ENCODE assay signal across 8 mouse cellular contexts in genomic region chr11:78751843-78752203, GRCm38 (mm10). TPM values are rescaled to one million over a fixed set of nuclear protein-coding genes. Genes with fewer than 3 reads are reported as not detected.
DNase-seq lines count a peak whose midpoint lies in the region; ATAC-seq and TF ChIP-seq lines count a peak whose summit lies in the region.

No protein-coding gene starts in this region.

- peak overlapping the region; percentile 84 for H3K4me3 ChIP-seq in heart, postnatal 0 days (ENCODE audit: low read depth, low read length)
- peak overlapping the region; percentile 48 for H3K4me3 ChIP-seq in bone marrow macrophage, adult 2 months (ENCODE audit: insufficient read depth, low read length)
- peak overlapping the region; percentile 67 for H3K4me3 ChIP-seq in hindbrain, embryonic 13.5 days
- H3K4me3 ChIP-seq in midbrain, embryonic 12.5 days: peak overlapping the region; percentile 52

- no peak overlapping the region for H3K27ac ChIP-seq in heart, postnatal 0 days (ENCODE audit: low read depth)
- no peak overlapping the region for H3K27ac ChIP-seq in bone marrow macrophage, adult 2 months (ENCODE audit: insufficient read depth, low read depth, low read length)
- peak overlapping the region; percentile 89 for H3K27ac ChIP-seq in hindbrain, embryonic 13.5 days
- H3K27ac ChIP-seq in midbrain, embryonic 12.5 days (replicated peaks): peak overlapping the region; percentile 54; the same call in 1 of the 2 replicates

- peaks cover 11% of the 10 kb centered on the region for H3K4me1 ChIP-seq in heart, postnatal 0 days (ENCODE audit: control insufficient read depth, insufficient read depth)
- H3K4me1 ChIP-seq in bone marrow macrophage, adult 2 months (ENCODE audit: control insufficient read depth, insufficient read depth, low read length): peaks cover 28% of the 10 kb centered on the region
- H3K4me1 ChIP-seq in hindbrain, embryonic 13.5 days (replicated peaks): peaks cover 26% of the 10 kb centered on the region
- H3K4me1 ChIP-seq in midbrain, embryonic 12.5 days: peaks cover 6% of the 10 kb centered on the region

- H3K27me3 ChIP-seq in heart, postnatal 0 days (ENCODE audit: control insufficient read depth, insufficient read depth, low read length): no peaks in the 10 kb centered on the region
- H3K27me3 ChIP-seq in hindbrain, embryonic 13.5 days: no peaks in the 10 kb centered on the region
- H3K27me3 ChIP-seq in midbrain, embryonic 12.5 days: no peaks in the 10 kb centered on the region

- H3K9ac ChIP-seq in heart, postnatal 0 days (replicated peaks; ENCODE audit: low read depth, low read length): peak overlapping the region; percentile 78
- peak overlapping the region; percentile 78; the same call in 1 of the 2 replicates for H3K9ac ChIP-seq in hindbrain, embryonic 13.5 days
- H3K9ac ChIP-seq in midbrain, embryonic 12.5 days (replicated peaks): peak overlapping the region; percentile 65

- H3K9me3 ChIP-seq in heart, postnatal 0 days (replicated peaks; ENCODE audit: control insufficient read depth, low read length): no peaks in the 10 kb centered on the region
- no peaks in the 10 kb centered on the region for H3K9me3 ChIP-seq in hindbrain, embryonic 13.5 days
- no peaks in the 10 kb centered on the region for H3K9me3 ChIP-seq in midbrain, embryonic 12.5 days

- no peak for TF ChIP-seq EP300 in heart, postnatal 0 days (IDR thresholded peaks at IDR 0.05; ENCODE audit: low read depth)

- WGBS in heart, postnatal 0 days: 11% methylated on average over 2 of the region's 2 CpGs
- WGBS in hindbrain, embryonic 13.5 days: 12% methylated on average over 2 of the region's 2 CpGs
- WGBS in midbrain, embryonic 12.5 days: 13% methylated on average over 2 of the region's 2 CpGs

- TF ChIP-seq POLR2A in bone marrow macrophage, adult 2 months (IDR thresholded peaks at IDR 0.05; ENCODE audit: borderline replicate concordance, low read depth, low read length): no peak

- intact Hi-C loops in heart, postnatal 10 days (cut with DNase I): loop anchor here (2.0 to 5.0 kb wide), 2 partner anchors 55 to 75 kb away; partner anchors contain the start of genes Lyrm9 and Nlk

- peak overlapping the region; percentile 71 for H3K4me2 ChIP-seq in heart, postnatal 0 days (ENCODE audit: low read depth, low read length)
- peak overlapping the region; percentile 81 for H3K4me2 ChIP-seq in hindbrain, embryonic 13.5 days
- H3K4me2 ChIP-seq in midbrain, embryonic 12.5 days (replicated peaks): peak overlapping the region; percentile 73

- no peak for TF ChIP-seq CTCF in heart, postnatal 0 days (IDR thresholded peaks at IDR 0.05; ENCODE audit: low read depth)
- TF ChIP-seq CTCF in bone marrow macrophage, adult 2 months (IDR thresholded peaks at IDR 0.05; ENCODE audit: low read depth, low read length): no peak

- DNase-seq in heart, postnatal 0 days (ENCODE audit: low spot score): no peak
- DNase-seq in heart, postnatal 10 days: no peak
- DNase-seq in urinary bladder, postnatal 4 days (ENCODE audit: low spot score in 2 of 2): no peak
- DNase-seq in urinary bladder, postnatal 14 days (ENCODE audit: low spot score): no peak
- DNase-seq in layer of hippocampus, postnatal 36 days: no peak

- ATAC-seq in heart, postnatal 0 days (ENCODE audit: insufficient read depth, low read depth): no peak
- peak; percentile 66; the same call in 1 of the 2 replicates for ATAC-seq in hindbrain, embryonic 13.5 days (ENCODE audit: low FRiP score)
- ATAC-seq in midbrain, embryonic 12.5 days (ENCODE audit: low FRiP score, low read depth): 0 out of 2 replicates have a peak, but pooled peaks have one; percentile 23

- H3K36me3 ChIP-seq in heart, postnatal 0 days (replicated peaks; ENCODE audit: control insufficient read depth, insufficient read depth, low read length): peaks cover 16% of the 10 kb centered on the region; the same call in 1 of the 2 replicates
- H3K36me3 ChIP-seq in hindbrain, embryonic 13.5 days: peaks cover 18% of the 10 kb centered on the region
- H3K36me3 ChIP-seq in midbrain, embryonic 12.5 days: no peaks in the 10 kb centered on the region; the same call in 1 of the 2 replicates

RNA-seq across cellular contexts. Expression of gene Ccnq, which starts 0.3 kb away (rescaled TPM):
- total RNA-seq in heart, postnatal 0 days (2014; rRNA removed; ENCODE audit: low replicate concordance): 43.9 and 58.6 TPM in 2 replicates
- polyA plus RNA-seq in heart, postnatal 0 days (2015; fragmentation: Nextera tagmentation; extraction: Ambion mirVana): 31.0 and 32.3 TPM in 2 replicates
- 10 to 100 TPM; 18.0 to 18.4 TPM for total RNA-seq in heart, postnatal 10 days (2021)
- 18.7 and 18.9 TPM in 2 replicates for polyA plus RNA-seq in bone marrow macrophage, adult 2 months (2012; ENCODE audit: insufficient read depth, insufficient read length, missing spikeins)
- polyA plus RNA-seq in hindbrain, embryonic 13.5 days (2015; fragmentation: Nextera tagmentation; extraction: Ambion mirVana): 28.3 and 33.3 TPM in 2 replicates
- 31.0 and 35.6 TPM in 2 replicates for polyA plus RNA-seq in midbrain, embryonic 12.5 days (2016; fragmentation: Nextera tagmentation; extraction: Ambion mirVana)
- 10 to 100 TPM; 15.0 to 19.4 TPM for total RNA-seq in layer of hippocampus, postnatal 36 days (2021)

RNA-seq across cellular contexts. Expression of gene Nlk, which starts 54.6 kb away (rescaled TPM):
- 15.0 and 19.3 TPM in 2 replicates for total RNA-seq in heart, postnatal 0 days (2014; rRNA removed; ENCODE audit: low replicate concordance)
- polyA plus RNA-seq in heart, postnatal 0 days (2015; fragmentation: Nextera tagmentation; extraction: Ambion mirVana): 11.6 and 13.0 TPM in 2 replicates
- total RNA-seq in heart, postnatal 10 days (2021): 10 to 100 TPM; 17.2 to 18.5 TPM
- 13.7 and 19.3 TPM in 2 replicates for polyA plus RNA-seq in bone marrow macrophage, adult 2 months (2012; ENCODE audit: insufficient read depth, insufficient read length, missing spikeins)
- polyA plus RNA-seq in hindbrain, embryonic 13.5 days (2015; fragmentation: Nextera tagmentation; extraction: Ambion mirVana): 29.9 and 31.8 TPM in 2 replicates
- polyA plus RNA-seq in midbrain, embryonic 12.5 days (2016; fragmentation: Nextera tagmentation; extraction: Ambion mirVana): 25.4 and 26.0 TPM in 2 replicates
- total RNA-seq in layer of hippocampus, postnatal 36 days (2021): 10 to 100 TPM; 43.7 to 45.9 TPM

Comparison
In these comparisons a context has a peak if more than half of its experiments do, and no peak if none do; other contexts are left out.
1. H3K27ac ChIP-seq: peak in hindbrain, embryonic 13.5 days (single experiment) and midbrain, embryonic 12.5 days (single experiment); none in heart, postnatal 0 days (single experiment) and bone marrow macrophage, adult 2 months (single experiment).
2. Peak in every context shown above with its lines, with median percentiles within 50 percentile points of each other: H3K4me2 ChIP-seq, H3K4me3 ChIP-seq and H3K9ac ChIP-seq.